Mouse (Mus musculus): ENCODE results near the gene AU040320. TPM values are rescaled to one million over a fixed set of nuclear protein-coding genes. Genes with fewer than 3 reads are reported as not detected.

AU040320 gene
- polyA plus RNA-seq, 1 experiment from 2014 or later, result 28.1 TPM

DNA sequence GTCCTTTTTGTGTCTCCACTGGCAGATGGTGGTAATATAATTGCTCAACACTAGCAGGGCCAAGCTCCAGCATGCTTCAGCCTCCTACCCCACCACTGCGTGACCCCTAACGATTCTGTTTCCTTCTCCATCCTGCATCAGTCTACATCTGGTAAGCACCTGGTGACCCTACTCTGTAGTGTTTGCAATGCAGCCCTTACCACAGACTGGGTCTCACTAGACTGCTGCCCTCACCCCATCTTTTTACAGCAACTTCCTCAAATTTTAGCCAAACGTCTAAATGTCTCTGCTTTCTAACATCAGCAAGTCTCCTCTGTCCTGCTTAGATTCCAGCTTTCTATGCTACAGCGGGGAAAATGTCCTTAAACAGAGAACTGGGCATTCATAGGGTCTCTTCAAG, 17.5 kb downstream of the AU040320 start:
- no peaks in the 10 kb centered on the region for H3K27me3 ChIP-seq (ENCODE audit: control insufficient read depth, insufficient read depth, low read length)
- no peaks in the 10 kb centered on the region for H3K9me3 ChIP-seq (ENCODE audit: control insufficient read depth, low read length)
- DNase-seq (ENCODE audit: low spot score) (no peak), ATAC-seq (ENCODE audit: low FRiP score) (no peak)
- no peak overlapping the region for H3K9ac ChIP-seq (ENCODE audit: low read depth, low read length)
- H3K4me2 ChIP-seq (replicated peaks; ENCODE audit: low read depth, low read length), result no peak overlapping the region
- H3K4me3 ChIP-seq (ENCODE audit: low read depth, low read length), result no peak overlapping the region
- no peaks in the 10 kb centered on the region for H3K4me1 ChIP-seq (replicated peaks; ENCODE audit: control insufficient read depth, insufficient read depth, low read length)
- H3K27ac ChIP-seq (ENCODE audit: low read depth, low read length), result no peak overlapping the region
- WGBS, result 88% methylated on average over 4 of the region's 4 CpGs
- no peaks in the 10 kb centered on the region for H3K36me3 ChIP-seq (ENCODE audit: control insufficient read depth, insufficient read depth, low read length)

DNA sequence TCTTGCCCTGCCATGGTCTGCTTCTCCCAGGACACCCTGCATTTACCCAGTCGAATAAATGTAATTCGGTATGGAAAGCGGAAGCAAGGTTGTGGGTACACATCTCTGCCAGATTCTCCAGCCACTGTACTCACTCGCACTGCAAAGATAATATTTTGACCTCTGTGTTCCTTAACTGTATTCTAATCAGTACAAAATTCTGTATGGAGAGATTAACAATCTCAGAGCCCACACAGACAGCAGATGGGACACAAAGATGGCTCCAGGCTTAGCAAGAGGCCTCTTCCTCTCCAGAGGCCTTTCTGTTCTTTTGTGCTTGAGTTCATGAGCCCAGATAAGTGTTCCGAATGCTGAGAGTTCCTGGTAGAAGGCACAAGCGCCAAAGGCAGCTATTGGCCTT, 20.5 kb downstream of the AU040320 start:
- no peaks in the 10 kb centered on the region for H3K36me3 ChIP-seq (ENCODE audit: control insufficient read depth, insufficient read depth, low read length)
- DNase-seq (ENCODE audit: low spot score) (no peak), ATAC-seq (ENCODE audit: low FRiP score) (no peak)
- no peaks in the 10 kb centered on the region for H3K9me3 ChIP-seq (ENCODE audit: control insufficient read depth, low read length)
- H3K4me3 ChIP-seq (ENCODE audit: low read depth, low read length), result no peak overlapping the region
- WGBS, result 96% methylated on average over 6 of the region's 6 CpGs
- H3K27me3 ChIP-seq (ENCODE audit: control insufficient read depth, insufficient read depth, low read length), result no peaks in the 10 kb centered on the region
- H3K4me1 ChIP-seq (replicated peaks; ENCODE audit: control insufficient read depth, insufficient read depth, low read length), result no peaks in the 10 kb centered on the region
- H3K27ac ChIP-seq (ENCODE audit: low read depth, low read length), result no peak overlapping the region
- no peak overlapping the region for H3K4me2 ChIP-seq (replicated peaks; ENCODE audit: low read depth, low read length)
- H3K9ac ChIP-seq (ENCODE audit: low read depth, low read length), result no peak overlapping the region

DNA sequence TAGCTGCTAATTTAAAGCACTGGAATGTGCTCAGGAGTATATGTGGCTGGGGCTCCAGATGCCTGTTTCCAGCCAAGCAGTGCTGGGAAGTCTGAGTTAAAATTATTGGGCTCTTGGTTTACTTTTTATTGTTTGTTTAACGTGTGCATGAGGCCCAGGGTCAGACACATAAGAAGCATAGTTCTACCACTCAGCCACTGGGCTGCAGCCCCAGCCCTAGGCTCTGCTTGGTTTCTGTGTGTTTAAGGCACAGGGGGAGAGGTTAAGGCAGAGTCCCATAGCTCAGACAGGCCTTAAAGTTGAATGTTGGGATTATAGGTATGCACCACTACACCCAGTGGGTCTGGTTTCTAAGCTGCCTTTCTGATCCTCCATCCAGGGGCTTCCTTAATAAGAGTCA, 21.8 kb downstream of the AU040320 start:
- Histone ChIP-seq H3K9ac (ENCODE audit: low read depth, low read length) (no peak overlapping the region), H3K27ac (ENCODE audit: low read depth, low read length) (no peak overlapping the region), H3K36me3 (ENCODE audit: control insufficient read depth, insufficient read depth, low read length) (no peaks in the 10 kb centered on the region), H3K4me2 (replicated peaks; ENCODE audit: low read depth, low read length) (no peak overlapping the region), H3K4me1 (replicated peaks; ENCODE audit: control insufficient read depth, insufficient read depth, low read length) (no peaks in the 10 kb centered on the region; the same call in 1 of the 2 replicates), H3K9me3 (ENCODE audit: control insufficient read depth, low read length) (no peaks in the 10 kb centered on the region), H3K27me3 (ENCODE audit: control insufficient read depth, insufficient read depth, low read length) (no peaks in the 10 kb centered on the region), H3K4me3 (ENCODE audit: low read depth, low read length) (no peak overlapping the region)
- DNase-seq (ENCODE audit: low spot score) (no peak), ATAC-seq (ENCODE audit: low FRiP score) (no peak)
- WGBS, result 84% methylated on average over 1 of the region's 1 CpGs

DNA sequence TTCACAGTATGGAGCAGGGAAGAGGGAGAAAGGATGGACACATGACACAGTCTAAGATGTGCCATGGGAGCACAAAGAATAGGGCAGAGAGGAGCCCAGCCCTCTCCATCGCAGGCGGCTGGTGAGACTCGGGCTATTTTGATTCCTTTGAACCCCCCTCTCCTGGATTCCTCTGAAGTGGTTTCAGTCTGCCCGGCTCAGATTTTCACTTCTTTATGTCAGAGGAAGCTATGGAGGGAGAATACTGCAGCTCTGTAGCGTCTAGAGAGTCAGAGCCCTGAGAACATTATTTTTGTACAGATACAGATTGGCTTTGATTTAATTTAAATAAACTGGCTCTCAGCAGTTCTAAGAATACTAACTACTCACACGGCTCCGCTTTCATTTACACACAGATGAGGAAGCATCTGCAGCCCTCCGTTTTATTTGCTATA, 25.8 kb downstream of the AU040320 start:
- DNase-seq (ENCODE audit: low spot score) (no peak), ATAC-seq (ENCODE audit: low FRiP score) (0 out of 2 replicates have a peak, but pooled peaks have one; percentile 51)
- peak overlapping the region; percentile 19; the same call in 1 of the 2 replicates for H3K9ac ChIP-seq (ENCODE audit: low read depth, low read length)
- peak overlapping the region; percentile 69 for H3K27ac ChIP-seq (ENCODE audit: low read depth, low read length)
- no peaks in the 10 kb centered on the region; the same call in 1 of the 2 replicates for H3K4me1 ChIP-seq (replicated peaks; ENCODE audit: control insufficient read depth, insufficient read depth, low read length)
- no peak overlapping the region for H3K4me3 ChIP-seq (ENCODE audit: low read depth, low read length)
- H3K4me2 ChIP-seq (replicated peaks; ENCODE audit: low read depth, low read length), result peak overlapping the region; percentile 5; the same call in 1 of the 2 replicates
- no peaks in the 10 kb centered on the region for H3K9me3 ChIP-seq (ENCODE audit: control insufficient read depth, low read length)
- H3K36me3 ChIP-seq (ENCODE audit: control insufficient read depth, insufficient read depth, low read length), result no peaks in the 10 kb centered on the region
- H3K27me3 ChIP-seq (ENCODE audit: control insufficient read depth, insufficient read depth, low read length), result no peaks in the 10 kb centered on the region
- 36% methylated on average over 8 of the region's 8 CpGs for WGBS

DNA sequence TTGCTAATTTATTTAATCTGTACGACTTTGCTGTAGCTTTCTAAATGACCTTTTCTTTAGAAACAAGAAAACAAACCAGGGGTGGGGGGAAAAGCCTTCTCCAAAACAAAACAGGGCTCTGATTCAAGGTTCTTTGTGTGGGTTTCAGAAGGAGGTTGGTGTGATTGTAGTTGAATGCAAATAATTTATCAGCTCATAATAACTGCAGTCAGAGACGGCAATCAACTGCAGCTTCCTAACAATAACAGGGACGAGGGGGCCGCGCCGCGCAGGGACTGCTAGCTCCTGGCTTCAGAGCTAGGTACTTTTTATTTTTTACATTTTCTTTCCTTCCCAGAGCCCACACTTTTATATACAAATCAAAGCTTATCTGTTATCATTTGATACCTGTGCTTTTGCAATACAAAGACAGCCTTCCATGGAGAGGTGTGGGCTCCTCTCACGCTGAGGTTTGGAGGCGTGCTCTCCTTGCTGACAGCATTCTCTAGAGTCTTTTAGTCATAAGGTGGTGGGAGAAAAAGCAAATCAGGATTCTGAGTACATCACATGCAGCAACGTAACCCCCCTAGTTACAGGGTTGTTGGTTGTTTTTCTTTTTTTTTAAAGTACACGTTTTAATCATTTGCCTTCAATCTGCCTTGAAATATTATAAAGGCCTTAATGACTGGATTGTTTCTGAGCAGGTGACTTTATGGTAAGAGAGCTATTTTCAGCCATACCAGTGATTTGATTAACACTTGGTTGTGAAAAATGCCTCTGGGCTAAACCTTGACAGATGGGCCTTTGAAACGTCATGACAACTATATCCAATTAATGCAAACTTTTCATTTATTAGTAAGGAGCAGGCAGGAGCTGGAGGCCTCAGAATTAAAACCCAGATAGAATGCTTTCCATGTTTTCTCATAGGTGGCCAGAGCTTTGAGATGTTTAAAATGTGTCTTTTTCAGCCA, 26.8 kb downstream of the AU040320 start:
- no peaks in the 10 kb centered on the region; the same call in 1 of the 2 replicates for H3K4me1 ChIP-seq (replicated peaks; ENCODE audit: control insufficient read depth, insufficient read depth, low read length)
- WGBS, result 50% methylated on average over 12 of the region's 12 CpGs
- DNase-seq (ENCODE audit: low spot score) (peak; percentile 25), ATAC-seq (ENCODE audit: low FRiP score) (no peak)
- peak overlapping the region; percentile 8; the same call in 1 of the 2 replicates for H3K4me2 ChIP-seq (replicated peaks; ENCODE audit: low read depth, low read length)
- H3K9me3 ChIP-seq (ENCODE audit: control insufficient read depth, low read length), result no peaks in the 10 kb centered on the region
- no peak overlapping the region for H3K4me3 ChIP-seq (ENCODE audit: low read depth, low read length)
- no peaks in the 10 kb centered on the region for H3K27me3 ChIP-seq (ENCODE audit: control insufficient read depth, insufficient read depth, low read length)
- H3K27ac ChIP-seq (ENCODE audit: low read depth, low read length), result no peak overlapping the region; the same call in 1 of the 2 replicates
- H3K9ac ChIP-seq (ENCODE audit: low read depth, low read length), result peak overlapping the region; percentile 36
- no peaks in the 10 kb centered on the region for H3K36me3 ChIP-seq (ENCODE audit: control insufficient read depth, insufficient read depth, low read length)

DNA sequence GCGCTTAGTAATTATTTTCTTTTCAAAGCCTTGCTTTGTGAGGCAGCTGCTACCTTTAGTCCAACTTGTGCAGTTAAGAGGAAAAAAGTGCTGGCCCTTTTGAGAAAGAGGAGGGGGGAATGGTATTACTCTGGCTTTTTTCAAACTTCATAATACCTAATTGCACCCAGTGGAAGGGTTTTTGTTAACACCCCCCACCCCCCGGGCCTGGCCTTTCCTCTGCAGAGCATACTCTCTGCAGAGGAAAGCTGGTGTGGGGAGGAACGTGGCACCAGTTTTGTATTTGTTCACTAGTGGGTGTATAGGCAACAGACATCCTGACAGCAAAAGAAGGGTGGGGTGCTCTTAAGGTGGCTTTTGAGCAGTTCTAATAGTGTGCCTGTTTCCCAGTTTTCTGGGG, 28.5 kb downstream of the AU040320 start:
- H3K36me3 ChIP-seq (ENCODE audit: control insufficient read depth, insufficient read depth, low read length), result no peaks in the 10 kb centered on the region
- H3K4me1 ChIP-seq (replicated peaks; ENCODE audit: control insufficient read depth, insufficient read depth, low read length), result no peaks in the 10 kb centered on the region; the same call in 1 of the 2 replicates
- ATAC-seq (ENCODE audit: low FRiP score), result no peak
- no peak for DNase-seq (ENCODE audit: low spot score)
- no peak overlapping the region for H3K27ac ChIP-seq (ENCODE audit: low read depth, low read length)
- no peaks in the 10 kb centered on the region for H3K27me3 ChIP-seq (ENCODE audit: control insufficient read depth, insufficient read depth, low read length)
- no peak overlapping the region for H3K4me3 ChIP-seq (ENCODE audit: low read depth, low read length)
- WGBS, result 78% methylated on average over 3 of the region's 3 CpGs
- no peak overlapping the region for H3K9ac ChIP-seq (ENCODE audit: low read depth, low read length)
- H3K4me2 ChIP-seq (replicated peaks; ENCODE audit: low read depth, low read length), result no peak overlapping the region
- no peaks in the 10 kb centered on the region for H3K9me3 ChIP-seq (ENCODE audit: control insufficient read depth, low read length)

DNA sequence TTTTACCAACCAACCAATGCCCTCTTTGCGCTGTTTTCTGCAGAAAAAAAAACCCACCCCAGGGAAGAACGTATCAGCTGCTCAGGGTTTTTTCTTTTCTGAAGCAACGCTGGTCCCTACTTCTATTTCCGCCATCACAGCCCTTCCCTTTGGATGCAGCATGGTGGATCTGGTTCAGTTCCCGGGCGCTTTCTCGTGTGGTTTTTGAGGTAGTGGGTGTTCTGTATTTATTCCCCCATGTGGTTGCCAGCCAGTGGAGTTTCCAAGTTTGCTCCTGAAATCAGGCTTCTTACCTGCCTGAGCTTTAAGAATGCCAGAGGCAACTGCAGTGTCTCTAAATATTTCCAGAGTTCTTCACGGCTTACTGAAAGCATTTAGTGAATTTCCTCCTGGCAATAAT, 29.2 kb downstream of the AU040320 start:
- no peaks in the 10 kb centered on the region for H3K9me3 ChIP-seq (ENCODE audit: control insufficient read depth, low read length)
- WGBS, result 93% methylated on average over 8 of the region's 8 CpGs
- no peak for ATAC-seq (ENCODE audit: low FRiP score)

DNA sequence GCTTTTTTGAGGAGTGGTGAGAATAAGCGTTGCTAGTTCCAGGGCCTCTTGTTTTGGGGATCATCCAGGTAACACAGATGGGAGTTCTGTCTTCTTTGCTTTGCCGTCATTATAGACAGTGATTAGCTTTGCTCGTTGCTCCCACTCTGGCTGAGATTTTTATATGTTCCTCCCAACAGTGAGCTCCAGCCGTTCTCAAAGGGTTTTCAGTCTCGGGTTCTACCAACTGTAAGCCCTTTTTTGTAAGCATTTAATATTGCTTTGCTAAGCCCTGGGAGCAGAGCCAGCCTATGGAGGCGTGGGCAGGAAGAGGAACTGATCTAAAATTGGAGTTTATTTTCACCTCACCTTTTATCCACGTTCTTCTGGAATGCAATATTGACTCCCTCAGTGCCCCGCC, 29.7 kb downstream of the AU040320 start:
- Histone ChIP-seq H3K4me1 (replicated peaks; ENCODE audit: control insufficient read depth, insufficient read depth, low read length) (no peaks in the 10 kb centered on the region; the same call in 1 of the 2 replicates), H3K36me3 (ENCODE audit: control insufficient read depth, insufficient read depth, low read length) (no peaks in the 10 kb centered on the region), H3K27ac (ENCODE audit: low read depth, low read length) (no peak overlapping the region), H3K9me3 (ENCODE audit: control insufficient read depth, low read length) (no peaks in the 10 kb centered on the region), H3K4me3 (ENCODE audit: low read depth, low read length) (no peak overlapping the region), H3K4me2 (replicated peaks; ENCODE audit: low read depth, low read length) (no peak overlapping the region), H3K9ac (ENCODE audit: low read depth, low read length) (no peak overlapping the region), H3K27me3 (ENCODE audit: control insufficient read depth, insufficient read depth, low read length) (no peaks in the 10 kb centered on the region)
- DNase-seq (ENCODE audit: low spot score) (no peak), ATAC-seq (ENCODE audit: low FRiP score) (no peak)
- WGBS, result 87% methylated on average over 8 of the region's 8 CpGs

More for the DNA sequence above, 29.2 kb downstream of the AU040320 start:
- no peak for DNase-seq (ENCODE audit: low spot score)
- no peaks in the 10 kb centered on the region for H3K27me3 ChIP-seq (ENCODE audit: control insufficient read depth, insufficient read depth, low read length)
- H3K4me3 ChIP-seq (ENCODE audit: low read depth, low read length), result no peak overlapping the region
- no peak overlapping the region for H3K27ac ChIP-seq (ENCODE audit: low read depth, low read length)
- H3K36me3 ChIP-seq (ENCODE audit: control insufficient read depth, insufficient read depth, low read length), result no peaks in the 10 kb centered on the region
- no peak overlapping the region for H3K9ac ChIP-seq (ENCODE audit: low read depth, low read length)
- no peak overlapping the region for H3K4me2 ChIP-seq (replicated peaks; ENCODE audit: low read depth, low read length)
- H3K4me1 ChIP-seq (replicated peaks; ENCODE audit: control insufficient read depth, insufficient read depth, low read length), result no peaks in the 10 kb centered on the region; the same call in 1 of the 2 replicates

Data from hindbrain, embryonic 11.5 days (tissue).